Mouse (Mus musculus): ENCODE results near the gene Ctdnep1.

The Ctdnep1 gene

DNA sequence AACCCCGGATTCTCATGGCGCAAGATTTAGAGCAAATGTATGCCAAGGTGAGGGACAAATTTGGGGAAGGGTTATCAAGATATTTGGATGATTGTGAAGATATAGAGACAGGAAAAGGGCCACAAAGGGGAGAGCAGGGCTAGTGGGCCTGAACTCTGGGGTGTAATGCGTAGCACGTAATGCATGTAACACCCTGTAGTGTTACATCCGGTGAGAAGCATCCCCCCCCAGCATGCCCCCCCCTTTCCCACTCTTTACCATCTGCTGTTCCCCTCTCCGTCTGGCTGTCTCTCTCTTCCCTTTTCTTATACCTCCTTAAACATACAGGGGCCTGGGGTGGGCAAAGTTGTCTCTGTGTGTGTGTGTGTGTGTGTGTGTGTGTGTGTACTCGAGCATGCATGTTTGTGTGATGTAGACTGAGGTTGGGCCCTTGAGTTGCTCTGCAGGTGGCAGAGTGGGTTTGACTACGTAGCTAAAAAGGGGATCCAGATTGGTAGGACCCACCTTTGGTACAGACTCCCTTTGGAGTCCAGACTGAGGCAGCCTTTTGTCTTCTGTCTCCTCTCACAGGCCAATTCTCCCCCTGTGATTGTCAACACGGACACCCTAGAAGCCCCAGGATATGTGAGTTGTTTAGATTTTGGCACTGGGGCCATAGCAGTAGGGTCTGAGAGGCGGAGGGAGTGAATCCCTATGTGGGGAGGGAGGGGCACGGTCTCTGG lies 49.0 kb downstream of the Ctdnep1 start:
- DNase-seq: no peak

DNA sequence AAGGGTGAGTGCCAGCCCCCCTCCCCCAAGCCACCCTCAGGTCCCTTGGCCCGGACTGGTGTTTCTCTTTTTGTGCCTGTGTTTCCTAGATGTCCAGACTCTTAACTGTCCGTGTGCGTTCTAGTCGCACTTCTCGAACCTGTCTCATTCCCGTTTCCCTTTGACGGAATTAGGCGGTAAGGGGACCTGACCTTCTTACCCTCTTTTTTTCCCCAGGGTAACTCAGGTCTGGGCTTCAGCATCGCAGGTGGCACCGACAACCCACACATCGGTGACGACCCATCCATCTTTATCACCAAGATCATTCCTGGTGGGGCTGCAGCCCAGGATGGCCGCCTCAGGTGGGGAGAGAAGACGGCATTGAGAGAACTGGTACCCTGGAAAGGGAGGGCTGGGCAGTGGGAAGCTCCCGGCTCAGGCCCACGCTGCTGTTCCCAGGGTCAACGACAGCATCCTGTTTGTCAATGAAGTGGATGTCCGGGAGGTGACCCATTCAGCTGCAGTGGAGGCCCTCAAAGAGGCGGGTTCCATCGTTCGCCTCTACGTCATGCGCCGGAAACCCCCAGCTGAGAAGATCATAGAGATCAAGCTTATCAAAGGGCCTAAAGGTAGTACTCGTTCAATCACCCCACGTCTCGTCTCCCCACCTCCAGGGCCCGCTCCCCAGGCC lies 49.8 kb downstream of the Ctdnep1 start:
- DNase-seq: no peak

DNA sequence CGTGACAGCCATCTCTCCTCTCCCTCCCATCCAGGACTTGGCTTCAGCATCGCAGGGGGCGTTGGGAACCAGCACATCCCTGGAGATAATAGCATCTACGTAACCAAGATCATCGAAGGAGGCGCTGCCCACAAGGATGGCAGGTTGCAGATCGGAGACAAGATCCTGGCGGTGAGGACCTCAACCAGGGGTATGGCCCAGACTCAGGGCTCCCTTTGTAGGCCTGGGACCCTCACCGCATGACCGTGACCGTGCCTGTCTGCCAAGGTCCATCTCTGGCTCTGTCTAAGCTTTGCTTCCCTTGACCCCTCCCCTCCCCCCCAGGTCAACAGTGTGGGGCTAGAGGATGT lies 50.3 kb downstream of the Ctdnep1 start:
- DNase-seq: no peak

DNA sequence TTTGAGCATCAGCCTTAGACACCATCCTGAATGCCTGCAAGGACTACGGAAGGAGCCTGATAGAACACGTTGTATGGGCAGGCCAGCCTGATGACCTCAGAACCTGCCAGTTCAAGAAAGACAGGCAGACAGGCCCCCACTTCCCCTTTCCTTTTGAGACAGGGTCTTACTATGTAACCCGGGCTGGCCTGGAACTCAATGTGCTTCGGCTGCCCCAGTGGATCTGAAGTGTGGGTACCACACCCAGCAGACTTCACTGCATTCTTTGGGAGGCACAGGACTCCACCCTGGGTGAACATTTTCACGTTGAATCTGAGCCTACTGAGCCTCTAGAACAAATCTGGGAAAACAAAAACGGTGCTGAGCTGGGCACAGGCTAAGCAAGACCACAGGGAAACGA lies 57.2 kb downstream of the Ctdnep1 start:
- DNase-seq: no peak

DNA sequence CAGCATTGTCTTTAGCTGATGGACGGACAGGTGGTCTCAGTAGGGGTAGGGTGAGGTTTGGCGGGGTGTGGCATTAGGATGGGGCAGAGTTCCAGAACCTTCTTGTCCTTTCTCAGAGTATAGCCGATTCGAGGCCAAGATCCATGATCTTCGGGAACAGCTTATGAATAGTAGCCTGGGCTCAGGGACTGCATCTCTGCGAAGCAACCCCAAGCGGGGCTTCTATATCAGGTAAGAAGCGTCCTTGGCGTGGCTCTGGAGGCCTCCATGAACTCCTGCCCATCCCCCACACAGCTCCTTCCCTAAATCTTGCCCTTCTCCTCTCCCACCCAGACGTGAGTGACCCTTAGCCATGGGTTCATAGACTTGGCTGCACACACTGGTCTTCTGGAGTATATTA lies 58.7 kb downstream of the Ctdnep1 start:
- DNase-seq: no peak

DNA sequence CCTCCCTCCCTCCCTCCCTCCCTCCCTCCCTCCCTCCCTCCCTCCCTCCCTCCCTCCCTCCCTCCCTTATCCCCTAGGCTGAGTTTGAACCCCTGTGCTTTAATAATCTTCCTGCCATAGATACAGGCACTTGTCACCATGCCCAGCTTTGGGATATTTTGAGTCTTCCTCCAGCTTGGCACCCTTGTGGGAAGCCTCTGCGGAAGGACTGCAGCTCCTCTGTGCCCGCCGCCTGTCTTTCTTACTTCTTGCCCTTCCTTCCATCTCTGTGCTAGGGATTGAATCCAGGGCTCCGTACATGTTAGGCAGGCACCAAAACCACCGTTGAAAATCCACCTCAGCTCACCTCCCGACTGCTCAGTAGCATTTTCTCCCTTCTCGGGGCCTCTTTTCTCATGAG lies 59.2 kb downstream of the Ctdnep1 start:
- DNase-seq: no peak
